Mouse (Mus musculus): ENCODE results near the gene Gna14. TPM values are rescaled to one million over a fixed set of nuclear protein-coding genes. Genes with fewer than 3 reads are reported as not detected.
A peak's percentile ranks its signal among the peaks of the same experiment; 100 is the strongest.

Gna14 gene
- polyA plus RNA-seq, 1 experiment from 2014 or later, result 0.45 TPM

DNA sequence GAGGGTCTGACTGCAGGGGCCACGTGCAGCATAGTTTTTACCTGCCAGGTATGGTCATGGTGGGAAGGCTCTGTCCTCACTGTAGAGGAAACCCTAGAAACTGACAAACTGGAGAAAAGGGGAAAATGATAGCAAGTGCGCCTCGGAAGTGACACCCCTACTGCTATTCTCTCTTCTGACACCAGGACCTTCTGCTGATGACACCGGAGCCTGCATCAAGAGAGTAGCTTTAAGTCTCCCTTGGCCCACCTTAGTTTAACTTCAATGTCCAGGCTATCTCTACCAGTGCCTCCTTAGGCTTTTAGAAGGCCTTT lies 1.6 kb downstream of the Gna14 start:
- ATAC-seq (ENCODE audit: low read depth), result no peak
- WGBS, result 18% methylated on average over 4 of the region's 4 CpGs
- Histone ChIP-seq H3K4me1 (replicated peaks) (peaks cover 28% of the 10 kb centered on the region), H3K9me3 (no peaks in the 10 kb centered on the region), H3K27ac (replicated peaks) (no peak overlapping the region), H3K36me3 (no peaks in the 10 kb centered on the region), H3K4me3 (peak overlapping the region; percentile 40; the same call in 1 of the 2 replicates), H3K4me2 (peak overlapping the region; percentile 72; the same call in 1 of the 2 replicates), H3K27me3 (peaks cover 54% of the 10 kb centered on the region), H3K9ac (no peak overlapping the region)

DNA sequence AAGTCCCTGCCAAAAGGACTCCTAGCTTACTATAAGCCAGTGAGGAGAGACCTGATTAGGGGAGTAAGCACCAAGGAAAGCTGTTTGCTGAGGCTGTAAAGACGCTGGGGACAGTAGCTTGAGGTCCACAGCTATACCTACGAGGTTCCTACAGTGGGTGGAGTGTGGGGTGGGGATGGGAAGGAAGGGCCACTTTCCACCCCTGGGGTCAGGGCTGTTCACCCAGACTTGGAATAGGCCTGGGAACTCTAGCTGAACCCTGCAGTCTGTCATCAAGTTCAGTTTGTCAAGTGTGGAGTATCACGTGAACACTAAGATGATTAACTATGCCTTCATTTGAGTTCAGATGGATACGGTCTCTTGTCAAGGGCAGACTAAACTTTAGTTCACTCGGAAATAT lies 2.3 kb downstream of the Gna14 start:
- Histone ChIP-seq H3K9me3 (no peaks in the 10 kb centered on the region), H3K4me3 (no peak overlapping the region), H3K36me3 (no peaks in the 10 kb centered on the region), H3K27ac (replicated peaks) (no peak overlapping the region), H3K27me3 (peaks cover 54% of the 10 kb centered on the region), H3K4me1 (replicated peaks) (peaks cover 28% of the 10 kb centered on the region), H3K9ac (no peak overlapping the region), H3K4me2 (no peak overlapping the region)
- ATAC-seq (ENCODE audit: low read depth), result no peak
- WGBS, result 63% methylated on average over 5 of the region's 5 CpGs

DNA sequence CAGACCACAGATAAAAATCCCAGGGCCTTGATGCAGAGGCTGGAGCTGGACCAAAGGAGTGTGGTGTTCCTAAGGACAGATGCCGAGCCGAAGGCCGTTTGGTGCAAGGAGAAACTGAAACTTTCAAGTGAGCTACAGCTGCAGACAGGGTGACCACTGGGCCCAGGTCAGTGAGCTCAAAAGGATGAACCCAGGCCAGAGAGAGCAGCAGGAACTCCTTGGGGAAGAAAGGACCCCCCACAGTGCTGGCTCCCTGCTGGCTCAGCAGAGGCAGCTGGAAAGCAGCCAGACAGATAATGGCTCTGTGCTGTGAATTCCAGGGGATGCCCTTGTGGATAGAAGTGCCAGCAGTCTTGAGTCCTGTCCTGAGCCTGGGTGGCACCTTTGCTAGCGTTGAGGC lies 3.7 kb downstream of the Gna14 start:
- Histone ChIP-seq H3K4me3 (no peak overlapping the region), H3K4me2 (no peak overlapping the region), H3K27ac (replicated peaks) (no peak overlapping the region), H3K4me1 (replicated peaks) (peaks cover 28% of the 10 kb centered on the region), H3K9me3 (no peaks in the 10 kb centered on the region), H3K27me3 (peaks cover 49% of the 10 kb centered on the region), H3K9ac (no peak overlapping the region), H3K36me3 (no peaks in the 10 kb centered on the region)
- no peak for ATAC-seq (ENCODE audit: low read depth)
- 52% methylated on average over 4 of the region's 4 CpGs for WGBS

DNA sequence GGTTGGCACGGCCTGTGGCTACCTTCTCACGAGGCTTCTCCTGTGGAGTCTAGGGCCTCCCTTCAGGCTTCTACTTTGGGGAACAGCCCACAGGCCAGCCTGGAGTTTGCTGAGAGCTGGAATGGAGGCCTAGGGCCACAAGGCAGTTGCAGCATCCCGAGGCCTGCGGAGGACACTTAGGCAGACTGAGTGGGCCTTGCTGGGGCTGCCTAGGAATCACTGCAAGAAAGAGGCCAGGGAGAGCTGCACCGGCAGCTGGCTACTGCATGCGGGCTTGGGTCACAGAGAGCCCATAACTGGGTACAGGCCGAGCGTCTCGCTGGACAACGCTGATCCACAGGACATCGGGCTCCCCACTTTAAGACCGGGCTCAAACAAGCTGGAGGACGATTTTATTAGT lies 4.3 kb downstream of the Gna14 start:
- Histone ChIP-seq H3K4me3 (no peak overlapping the region), H3K9ac (no peak overlapping the region), H3K36me3 (no peaks in the 10 kb centered on the region), H3K27me3 (peaks cover 43% of the 10 kb centered on the region), H3K4me2 (no peak overlapping the region), H3K4me1 (replicated peaks) (peaks cover 28% of the 10 kb centered on the region), H3K27ac (replicated peaks) (no peak overlapping the region), H3K9me3 (no peaks in the 10 kb centered on the region)
- 0 out of 2 replicates have a peak, but pooled peaks have one; percentile 29 for ATAC-seq (ENCODE audit: low read depth)
- WGBS, result 35% methylated on average over 13 of the region's 13 CpGs

- WGBS, result 84% methylated on average over 6 of the region's 6 CpGs
- no peak for ATAC-seq (ENCODE audit: low read depth)
- H3K4me2 ChIP-seq, result no peak overlapping the region
- no peaks in the 10 kb centered on the region for H3K36me3 ChIP-seq
- peaks cover 28% of the 10 kb centered on the region for H3K27me3 ChIP-seq
- no peak overlapping the region for H3K9ac ChIP-seq
- H3K9me3 ChIP-seq, result no peaks in the 10 kb centered on the region
- no peak overlapping the region for H3K4me3 ChIP-seq
- peaks cover 16% of the 10 kb centered on the region for H3K4me1 ChIP-seq (replicated peaks)
- no peak overlapping the region for H3K27ac ChIP-seq (replicated peaks)
These were observed 5.8 kb downstream of the Gna14 start for GRCm38 (mm10) chr19:16441329-16441728.

- H3K4me1 ChIP-seq (replicated peaks), result peaks cover 9% of the 10 kb centered on the region; the same call in 1 of the 2 replicates
- no peak overlapping the region for H3K9ac ChIP-seq
- H3K4me2 ChIP-seq, result no peak overlapping the region
- no peak overlapping the region for H3K4me3 ChIP-seq
- WGBS, result 87% methylated on average over 5 of the region's 5 CpGs
- H3K36me3 ChIP-seq, result no peaks in the 10 kb centered on the region
- no peak overlapping the region for H3K27ac ChIP-seq (replicated peaks)
- no peaks in the 10 kb centered on the region for H3K9me3 ChIP-seq
- H3K27me3 ChIP-seq, result peaks cover 9% of the 10 kb centered on the region
- ATAC-seq (ENCODE audit: low read depth), result no peak
These were observed 7.8 kb downstream of the Gna14 start for GRCm38 (mm10) chr19:16443335-16443734.

DNA sequence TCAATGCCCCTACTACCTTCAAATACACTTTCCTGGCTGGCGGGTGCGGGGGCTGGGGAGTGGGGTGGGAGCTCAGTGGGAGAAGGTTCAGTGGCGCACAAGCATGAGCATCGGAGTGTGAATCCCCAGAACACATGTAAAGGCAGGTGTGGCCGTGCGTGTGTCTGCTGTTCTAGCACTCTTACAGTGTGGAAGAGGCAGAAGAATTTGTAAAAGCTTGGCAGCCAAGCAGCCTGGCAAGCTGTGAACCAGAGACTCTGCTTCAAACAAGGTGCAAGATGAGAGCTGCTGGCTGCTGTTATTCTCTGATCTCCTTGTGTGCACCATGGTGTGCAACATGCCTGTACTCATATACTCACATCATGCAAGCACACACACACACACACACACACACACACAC lies 11.1 kb downstream of the Gna14 start:
- Histone ChIP-seq H3K4me2 (no peak overlapping the region), H3K27me3 (no peaks in the 10 kb centered on the region), H3K4me1 (replicated peaks) (no peaks in the 10 kb centered on the region), H3K36me3 (no peaks in the 10 kb centered on the region), H3K27ac (replicated peaks) (no peak overlapping the region), H3K9me3 (no peaks in the 10 kb centered on the region), H3K4me3 (no peak overlapping the region), H3K9ac (no peak overlapping the region)
- 98% methylated on average over 6 of the region's 6 CpGs for WGBS
- ATAC-seq (ENCODE audit: low read depth), result no peak

DNA sequence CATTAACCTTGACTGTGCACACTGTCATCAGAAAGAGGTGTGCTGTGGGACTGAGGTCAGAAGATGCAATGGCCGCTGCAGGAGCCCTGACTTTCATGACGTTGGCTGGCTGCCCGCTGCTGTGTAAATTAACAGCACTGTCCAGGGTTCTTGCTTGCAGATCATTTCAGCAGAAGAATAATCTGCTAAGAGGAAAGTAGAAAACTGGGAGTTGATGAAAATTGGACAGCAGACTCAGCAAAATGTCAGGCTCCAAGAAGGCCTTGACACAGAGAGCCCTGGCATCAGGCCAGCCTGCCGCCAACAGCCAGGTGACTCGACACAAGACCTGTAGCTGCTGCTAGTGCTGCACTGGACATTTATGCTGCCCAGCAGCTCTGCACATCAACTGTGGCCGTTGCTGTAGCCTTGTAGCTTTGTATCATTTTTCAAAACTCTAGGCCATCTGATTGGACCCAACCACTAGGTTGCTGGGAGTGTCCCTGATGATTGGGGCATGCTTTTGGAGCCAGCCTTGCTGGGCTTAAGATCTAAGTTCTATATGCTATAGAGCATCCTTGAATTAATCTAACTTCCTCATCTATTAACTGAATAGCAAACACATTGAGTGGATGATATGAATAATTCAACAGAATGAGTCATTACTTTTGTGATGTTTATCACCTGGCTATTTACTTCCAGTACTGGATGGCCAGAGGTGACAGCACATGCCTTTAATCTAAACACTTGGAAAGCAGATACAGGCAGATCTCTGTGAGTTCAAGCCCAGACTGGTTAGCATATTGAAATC lies 12.5 kb downstream of the Gna14 start:
- Histone ChIP-seq H3K4me2 (no peak overlapping the region), H3K27me3 (no peaks in the 10 kb centered on the region), H3K36me3 (no peaks in the 10 kb centered on the region), H3K4me3 (no peak overlapping the region), H3K27ac (replicated peaks) (no peak overlapping the region), H3K9me3 (no peaks in the 10 kb centered on the region), H3K9ac (no peak overlapping the region), H3K4me1 (replicated peaks) (no peaks in the 10 kb centered on the region)
- no peak for ATAC-seq (ENCODE audit: low read depth)
- 80% methylated on average over 6 of the region's 6 CpGs for WGBS

DNA sequence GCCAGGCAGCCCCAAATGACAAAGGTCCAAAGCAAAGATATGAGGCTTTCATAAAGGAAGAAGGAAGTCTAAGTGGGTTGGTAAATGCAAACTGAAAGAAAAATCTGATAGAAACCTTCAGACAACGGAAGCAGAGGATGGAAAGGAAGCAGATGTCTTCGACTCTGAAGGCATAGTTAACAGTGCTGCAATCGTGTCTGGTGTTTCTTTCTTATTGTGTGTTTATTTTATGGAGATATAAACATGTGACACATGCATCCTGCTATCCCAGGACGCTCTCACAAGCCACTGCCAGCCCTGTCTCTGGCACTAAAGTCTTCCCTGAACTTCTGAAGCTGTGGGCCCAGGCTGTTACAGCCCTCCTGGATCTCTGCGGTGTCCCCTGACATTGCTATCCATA lies 13.2 kb downstream of the Gna14 start:
- Histone ChIP-seq H3K9ac (no peak overlapping the region), H3K27ac (replicated peaks) (no peak overlapping the region), H3K4me2 (no peak overlapping the region), H3K27me3 (no peaks in the 10 kb centered on the region), H3K4me1 (replicated peaks) (no peaks in the 10 kb centered on the region), H3K4me3 (no peak overlapping the region), H3K9me3 (no peaks in the 10 kb centered on the region), H3K36me3 (no peaks in the 10 kb centered on the region)
- 84% methylated on average over 5 of the region's 5 CpGs for WGBS
- ATAC-seq (ENCODE audit: low read depth), result no peak

- Histone ChIP-seq H3K27ac (replicated peaks) (no peak overlapping the region), H3K9me3 (no peaks in the 10 kb centered on the region), H3K36me3 (no peaks in the 10 kb centered on the region), H3K4me2 (no peak overlapping the region), H3K4me1 (replicated peaks) (no peaks in the 10 kb centered on the region), H3K27me3 (no peaks in the 10 kb centered on the region), H3K4me3 (no peak overlapping the region), H3K9ac (no peak overlapping the region)
- ATAC-seq (ENCODE audit: low read depth), result no peak
- 73% methylated on average over 3 of the region's 3 CpGs for WGBS
These were observed 15.3 kb downstream of the Gna14 start for GRCm38 (mm10) chr19:16450824-16451223.

DNA sequence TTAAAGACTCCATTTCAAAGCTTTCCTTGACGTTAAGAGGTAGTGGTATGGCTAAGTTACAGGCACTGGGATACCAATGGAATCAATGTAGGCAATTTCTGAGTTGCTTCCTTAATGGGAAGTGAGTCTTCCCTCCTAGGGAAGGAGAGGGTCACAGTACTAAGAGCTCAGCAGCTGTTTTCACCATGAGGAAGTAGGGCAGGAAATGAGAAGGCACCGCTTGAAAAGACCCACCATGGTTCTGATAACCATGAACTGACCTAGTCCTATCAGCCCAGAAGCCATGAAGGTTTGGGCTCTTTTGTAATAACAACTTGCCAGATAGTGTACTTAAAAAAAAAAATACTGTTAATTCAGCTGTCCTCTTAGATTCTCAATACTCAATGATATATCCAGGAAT lies 20.6 kb downstream of the Gna14 start:
- no peak for ATAC-seq (ENCODE audit: low read depth)
- no peak overlapping the region for H3K4me3 ChIP-seq
- no peaks in the 10 kb centered on the region for H3K36me3 ChIP-seq
- H3K4me2 ChIP-seq, result no peak overlapping the region
- H3K9me3 ChIP-seq, result no peaks in the 10 kb centered on the region
- WGBS, result 87% methylated on average over 2 of the region's 2 CpGs
- H3K27me3 ChIP-seq, result no peaks in the 10 kb centered on the region
- H3K4me1 ChIP-seq (replicated peaks), result no peaks in the 10 kb centered on the region
- H3K27ac ChIP-seq (replicated peaks), result no peak overlapping the region
- H3K9ac ChIP-seq, result no peak overlapping the region

DNA sequence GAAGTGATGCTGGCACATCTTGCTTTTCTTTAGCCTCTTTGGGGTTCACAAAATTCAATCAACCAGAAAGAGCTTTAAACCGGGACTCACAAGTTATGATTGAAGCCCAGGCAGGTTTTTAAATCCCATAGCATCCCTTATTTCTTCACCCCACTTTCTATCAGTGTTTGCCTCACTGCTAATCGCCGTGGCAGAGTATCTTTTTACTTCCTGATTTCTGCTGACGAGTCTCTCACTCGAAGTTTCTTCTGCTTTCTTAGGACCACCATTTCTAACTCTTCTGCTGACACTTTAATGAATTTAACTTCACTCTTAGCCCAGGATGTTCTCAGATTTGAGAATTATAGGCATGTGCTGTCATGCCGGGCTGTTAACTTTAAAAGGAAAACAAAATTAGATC lies 21.6 kb downstream of the Gna14 start:
- no peaks in the 10 kb centered on the region for H3K9me3 ChIP-seq
- 87% methylated on average over 6 of the region's 6 CpGs for WGBS
- H3K4me1 ChIP-seq (replicated peaks), result no peaks in the 10 kb centered on the region
- H3K36me3 ChIP-seq, result no peaks in the 10 kb centered on the region
- H3K27me3 ChIP-seq, result no peaks in the 10 kb centered on the region
- H3K4me2 ChIP-seq, result no peak overlapping the region
- H3K27ac ChIP-seq (replicated peaks), result no peak overlapping the region
- H3K4me3 ChIP-seq, result no peak overlapping the region
- no peak for ATAC-seq (ENCODE audit: low read depth)
- no peak overlapping the region for H3K9ac ChIP-seq

GRCm38 (mm10) chr19:16459317-16459716 lies 23.8 kb downstream of the Gna14 start:
- Histone ChIP-seq H3K9ac (no peak overlapping the region), H3K36me3 (no peaks in the 10 kb centered on the region), H3K4me1 (replicated peaks) (no peaks in the 10 kb centered on the region), H3K9me3 (no peaks in the 10 kb centered on the region), H3K27me3 (no peaks in the 10 kb centered on the region), H3K4me3 (no peak overlapping the region), H3K4me2 (no peak overlapping the region), H3K27ac (replicated peaks) (no peak overlapping the region)
- ATAC-seq (ENCODE audit: low read depth), result no peak
- WGBS, result 35% methylated on average over 5 of the region's 5 CpGs

Data from neural tube, embryonic 13.5 days (tissue).